Mouse (Mus musculus): Measurements from ENCODE around the gene Fam71e1.

- TF ChIP-seq CTCF (IDR thresholded peaks at IDR 0.05; ENCODE audit: low read depth) (no peak), EP300 (IDR thresholded peaks at IDR 0.05; ENCODE audit: low read depth) (no peak)
These were observed 41.1 kb downstream of the Fam71e1 start for GRCm38 (mm10) chr7:44537496-44537895.
